Mouse (Mus musculus): ENCODE data around the gene Mettl5. TPM values are rescaled to one million over a fixed set of nuclear protein-coding genes. Genes with fewer than 3 reads are reported as not detected.
"Not testable (repeated sequence)": the region's sequence is repeated elsewhere in the genome, so short reads cannot be mapped to it uniquely, and the experiment has no call there.

Gene Mettl5
- polyA plus RNA-seq (2015; fragmentation: Nextera tagmentation; extraction: Ambion mirVana), result 34.0 and 40.7 TPM in 2 replicates

GRCm38 (mm10) chr2:69885451-69886305 lies at the start of gene Mettl5:
Gene Mettl5, minus strand, starts transcription at chr2:69885615.
- Histone ChIP-seq H3K36me3 (ENCODE audit: control insufficient read depth, insufficient read depth) (no peaks in the 10 kb centered on the region), H3K9me3 (replicated peaks; ENCODE audit: control insufficient read depth, low read length) (no peaks in the 10 kb centered on the region), H3K27ac (ENCODE audit: low read length) (peak within 1 kb of the TSS; percentile 74), H3K27me3 (ENCODE audit: control insufficient read depth, insufficient read depth, low read length) (no peaks in the 10 kb centered on the region), H3K4me3 (ENCODE audit: low read length) (peak within 1 kb of the TSS; percentile 77), H3K4me2 (ENCODE audit: low read depth, low read length) (peak within 1 kb of the TSS; percentile 78), H3K9ac (ENCODE audit: low read length) (peak within 1 kb of the TSS; percentile 85), H3K4me1 (ENCODE audit: control insufficient read depth, insufficient read depth, low read length) (peaks cover 11% of the 10 kb centered on the region)
- WGBS, result 1% methylated on average over 45 of the region's 45 CpGs
- peak; percentile 96 for ATAC-seq (replicated peaks; ENCODE audit: extremely low read depth, insufficient read depth, low FRiP score)

- H3K4me1 ChIP-seq (ENCODE audit: control insufficient read depth, insufficient read depth, low read length), result no peaks in the 10 kb centered on the region
- H3K27me3 ChIP-seq (ENCODE audit: control insufficient read depth, insufficient read depth, low read length), result no peaks in the 10 kb centered on the region
- no peak overlapping the region for H3K4me3 ChIP-seq (ENCODE audit: low read length)
- H3K27ac ChIP-seq (ENCODE audit: low read length), result no peak overlapping the region
- H3K9ac ChIP-seq (ENCODE audit: low read length), result no peak overlapping the region
- no peak for ATAC-seq (replicated peaks; ENCODE audit: extremely low read depth, insufficient read depth, low FRiP score)
- H3K4me2 ChIP-seq (ENCODE audit: low read depth, low read length), result no peak overlapping the region
- peaks cover 21% of the 10 kb centered on the region for H3K36me3 ChIP-seq (ENCODE audit: control insufficient read depth, insufficient read depth)
- 76% methylated on average over 3 of the region's 3 CpGs for WGBS
- no peaks in the 10 kb centered on the region for H3K9me3 ChIP-seq (replicated peaks; ENCODE audit: control insufficient read depth, low read length)
These were observed 39.5 kb upstream of the Mettl5 start for GRCm38 (mm10) chr2:69924943-69925342.

- WGBS, result 63% methylated on average over 3 of the region's 3 CpGs
These were observed 31.9 kb upstream of the Mettl5 start for GRCm38 (mm10) chr2:69917301-69917700.

GRCm38 (mm10) chr2:69912801-69913200 lies 27.4 kb upstream of the Mettl5 start:
- no peak overlapping the region for H3K4me3 ChIP-seq (ENCODE audit: low read length)
- WGBS, result 81% methylated on average over 2 of the region's 2 CpGs
- H3K9ac ChIP-seq (ENCODE audit: low read length), result no peak overlapping the region
- no peak overlapping the region for H3K27ac ChIP-seq (ENCODE audit: low read length)
- H3K27me3 ChIP-seq (ENCODE audit: control insufficient read depth, insufficient read depth, low read length), result no peaks in the 10 kb centered on the region
- H3K4me2 ChIP-seq (ENCODE audit: low read depth, low read length), result no peak overlapping the region
- ATAC-seq (replicated peaks; ENCODE audit: extremely low read depth, insufficient read depth, low FRiP score), result no peak
- H3K36me3 ChIP-seq (ENCODE audit: control insufficient read depth, insufficient read depth), result peaks cover 10% of the 10 kb centered on the region
- H3K4me1 ChIP-seq (ENCODE audit: control insufficient read depth, insufficient read depth, low read length), result no peaks in the 10 kb centered on the region
- peaks cover 4% of the 10 kb centered on the region for H3K9me3 ChIP-seq (replicated peaks; ENCODE audit: control insufficient read depth, low read length)

More at GRCm38 (mm10) chr2:69917301-69917700, 31.9 kb upstream of the Mettl5 start:
- Histone ChIP-seq H3K4me3 (ENCODE audit: low read length) (no peak overlapping the region), H3K4me1 (ENCODE audit: control insufficient read depth, insufficient read depth, low read length) (no peaks in the 10 kb centered on the region), H3K9ac (ENCODE audit: low read length) (no peak overlapping the region), H3K9me3 (replicated peaks; ENCODE audit: control insufficient read depth, low read length) (no peaks in the 10 kb centered on the region), H3K4me2 (ENCODE audit: low read depth, low read length) (no peak overlapping the region), H3K27ac (ENCODE audit: low read length) (no peak overlapping the region), H3K36me3 (ENCODE audit: control insufficient read depth, insufficient read depth) (peaks cover 16% of the 10 kb centered on the region), H3K27me3 (ENCODE audit: control insufficient read depth, insufficient read depth, low read length) (no peaks in the 10 kb centered on the region)
- ATAC-seq (replicated peaks; ENCODE audit: extremely low read depth, insufficient read depth, low FRiP score), result no peak

- ATAC-seq (replicated peaks; ENCODE audit: extremely low read depth, insufficient read depth, low FRiP score), result not testable (repeated sequence)
These were observed 22.0 kb upstream of the Mettl5 start for GRCm38 (mm10) chr2:69907394-69907793.

GRCm38 (mm10) chr2:69903541-69903940 lies 18.1 kb upstream of the Mettl5 start:
- no peak overlapping the region for H3K27ac ChIP-seq (ENCODE audit: low read length)
- peaks cover 4% of the 10 kb centered on the region for H3K36me3 ChIP-seq (ENCODE audit: control insufficient read depth, insufficient read depth)
- H3K4me1 ChIP-seq (ENCODE audit: control insufficient read depth, insufficient read depth, low read length), result peaks cover 5% of the 10 kb centered on the region
- no peak for ATAC-seq (replicated peaks; ENCODE audit: extremely low read depth, insufficient read depth, low FRiP score)
- H3K9me3 ChIP-seq (replicated peaks; ENCODE audit: control insufficient read depth, low read length), result peaks cover 4% of the 10 kb centered on the region
- H3K27me3 ChIP-seq (ENCODE audit: control insufficient read depth, insufficient read depth, low read length), result no peaks in the 10 kb centered on the region
- H3K4me3 ChIP-seq (ENCODE audit: low read length), result no peak overlapping the region
- H3K9ac ChIP-seq (ENCODE audit: low read length), result no peak overlapping the region
- H3K4me2 ChIP-seq (ENCODE audit: low read depth, low read length), result no peak overlapping the region
- 94% methylated on average over 3 of the region's 3 CpGs for WGBS

More at GRCm38 (mm10) chr2:69907394-69907793, 22.0 kb upstream of the Mettl5 start:
- H3K4me1 ChIP-seq (ENCODE audit: control insufficient read depth, insufficient read depth, low read length); H3K9ac ChIP-seq (ENCODE audit: low read length); H3K27me3 ChIP-seq (ENCODE audit: control insufficient read depth, insufficient read depth, low read length); H3K4me3 ChIP-seq (ENCODE audit: low read length); H3K9me3 ChIP-seq (replicated peaks; ENCODE audit: control insufficient read depth, low read length); H3K4me2 ChIP-seq (ENCODE audit: low read depth, low read length); H3K36me3 ChIP-seq (ENCODE audit: control insufficient read depth, insufficient read depth); H3K27ac ChIP-seq (ENCODE audit: low read length): not testable (repeated sequence)
- 77% methylated on average over 4 of the region's 4 CpGs for WGBS

DNA sequence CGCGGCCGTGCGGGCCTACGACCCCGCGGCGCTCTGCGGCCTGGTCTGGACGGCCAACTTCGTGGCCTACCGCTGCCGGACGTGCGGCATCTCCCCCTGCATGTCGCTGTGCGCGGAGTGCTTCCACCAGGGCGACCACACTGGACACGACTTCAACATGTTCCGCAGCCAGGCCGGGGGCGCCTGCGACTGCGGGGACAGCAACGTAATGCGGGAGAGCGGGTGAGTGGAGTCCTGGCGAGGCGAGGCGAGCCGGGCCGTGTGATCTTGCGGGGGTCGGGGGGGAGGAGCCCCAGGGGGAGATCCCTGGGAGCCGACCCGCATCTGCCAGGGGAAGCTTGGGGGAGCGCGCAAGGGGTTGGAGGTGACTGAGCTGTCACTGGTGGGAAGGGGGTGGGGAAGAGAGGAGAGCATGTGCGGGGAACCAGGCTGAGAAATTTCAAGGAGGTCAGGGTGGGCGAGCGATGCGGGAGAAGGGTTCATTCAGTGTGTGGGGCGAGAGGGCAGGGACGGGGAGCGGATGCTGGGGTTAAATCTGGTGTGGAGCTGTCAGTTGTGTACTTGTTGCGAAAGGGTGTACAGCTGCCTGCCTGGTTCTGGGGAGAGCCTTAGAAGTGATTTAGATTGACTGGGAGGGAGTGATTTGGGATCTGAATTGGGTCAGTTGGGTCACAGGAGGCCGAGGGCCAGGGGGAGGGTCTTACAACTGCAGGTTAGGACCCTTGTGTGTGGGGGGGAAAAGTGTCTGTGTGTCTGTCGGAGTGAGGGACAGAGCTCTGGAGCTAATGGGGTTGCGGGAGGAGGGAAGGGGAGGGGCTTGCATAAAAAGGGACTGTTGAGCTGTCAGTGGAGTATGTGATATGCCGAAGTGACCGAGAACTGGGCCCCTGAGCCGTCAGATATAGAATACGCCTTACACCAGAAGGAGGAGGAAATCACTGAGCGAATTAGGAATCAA lies 12.5 kb upstream of the Mettl5 start:
- peak overlapping the region; percentile 96 for H3K27ac ChIP-seq (ENCODE audit: low read length)
- peak overlapping the region; percentile 100 for H3K9ac ChIP-seq (ENCODE audit: low read length)
- H3K9me3 ChIP-seq (replicated peaks; ENCODE audit: control insufficient read depth, low read length), result no peaks in the 10 kb centered on the region
- H3K36me3 ChIP-seq (ENCODE audit: control insufficient read depth, insufficient read depth), result no peaks in the 10 kb centered on the region
- H3K4me2 ChIP-seq (ENCODE audit: low read depth, low read length), result peak overlapping the region; percentile 85
- peak overlapping the region; percentile 97 for H3K4me3 ChIP-seq (ENCODE audit: low read length)
- under 1% methylated on average over 55 of the region's 55 CpGs for WGBS
- H3K27me3 ChIP-seq (ENCODE audit: control insufficient read depth, insufficient read depth, low read length), result no peaks in the 10 kb centered on the region
- ATAC-seq (replicated peaks; ENCODE audit: extremely low read depth, insufficient read depth, low FRiP score), result peak; percentile 72
- H3K4me1 ChIP-seq (ENCODE audit: control insufficient read depth, insufficient read depth, low read length), result peaks cover 6% of the 10 kb centered on the region

- Histone ChIP-seq H3K9ac (ENCODE audit: low read length) (peak within 1 kb of the TSS; percentile 100), H3K27ac (ENCODE audit: low read length) (peak within 1 kb of the TSS; percentile 96), H3K4me2 (ENCODE audit: low read depth, low read length) (peak within 1 kb of the TSS; percentile 85), H3K9me3 (replicated peaks; ENCODE audit: control insufficient read depth, low read length) (no peaks in the 10 kb centered on the region), H3K27me3 (ENCODE audit: control insufficient read depth, insufficient read depth, low read length) (no peaks in the 10 kb centered on the region), H3K4me1 (ENCODE audit: control insufficient read depth, insufficient read depth, low read length) (peaks cover 6% of the 10 kb centered on the region), H3K4me3 (ENCODE audit: low read length) (peak within 1 kb of the TSS; percentile 97), H3K36me3 (ENCODE audit: control insufficient read depth, insufficient read depth) (no peaks in the 10 kb centered on the region)
- peak; percentile 98 for ATAC-seq (replicated peaks; ENCODE audit: extremely low read depth, insufficient read depth, low FRiP score)
- WGBS, result 0% methylated on average over 48 of the region's 65 CpGs
These were observed 11.7 kb upstream of the Mettl5 start, which contains the start of gene Ubr3 for GRCm38 (mm10) chr2:69897039-69897617. Gene Ubr3, plus strand, starts transcription at chr2:69897246.
